Mouse (Mus musculus) forebrain, embryonic 16.5 days (tissue): Measurements from ENCODE around the gene Cep170. TPM values are rescaled to one million over a fixed set of nuclear protein-coding genes. Genes with fewer than 3 reads are reported as not detected.

Experiments used
- ATAC-seq: fragments of 200-750 bp; cut with Nextera tagmentation; 2 replicates; pipeline ENCODE4 v1.8.0; 2017; ENCODE audit warnings: mild to moderate bottlenecking, moderate library complexity
- H3K27ac ChIP-seq: fragments of 300-500 bp; sonication (generic); 2 replicates; pipeline ENCODE4 v1.5.1; 2014; ENCODE audit warnings: low read length, control low read depth
- H3K27me3 ChIP-seq: fragments of 300-500 bp; sonication (generic); replicated peaks from 2 replicates; pipeline ENCODE4 v1.6.1; 2014; ENCODE audit warnings: low read length; ENCODE audit not compliant: control insufficient read depth, insufficient read depth
- H3K36me3 ChIP-seq: fragments of 300-500 bp; sonication (generic); 2 replicates; pipeline ENCODE4 v1.6.1; 2014; ENCODE audit not compliant: control insufficient read depth, insufficient read depth
- H3K4me1 ChIP-seq: fragments of 300-500 bp; sonication (generic); replicated peaks from 2 replicates; pipeline ENCODE4 v1.6.1; 2014; ENCODE audit warnings: low read length; ENCODE audit not compliant: control insufficient read depth, insufficient read depth
- H3K4me2 ChIP-seq: fragments of 300-500 bp; sonication (generic); 2 replicates; pipeline ENCODE4 v1.6.1; 2014; ENCODE audit warnings: mild to moderate bottlenecking, low read length, control low read depth
- H3K4me3 ChIP-seq: fragments of 300-500 bp; sonication (generic); replicated peaks from 2 replicates; pipeline ENCODE4 v1.5.1; 2014; ENCODE audit warnings: mild to moderate bottlenecking, low read length, control low read depth
- H3K9ac ChIP-seq: fragments of 300-500 bp; sonication (generic); replicated peaks from 2 replicates; pipeline ENCODE4 v1.6.1; 2014; ENCODE audit warnings: low read depth, low read length, control low read depth
- H3K9me3 ChIP-seq: fragments of 300-500 bp; sonication (generic); 2 replicates; pipeline ENCODE4 v1.6.1; 2016; ENCODE audit warnings: low read length; ENCODE audit not compliant: control insufficient read depth
- WGBS: fragments of 180-500 bp; shearing (Covaris S2); extraction: QIAGEN DNeasy Blood & Tissue Kit; methylation state at CpG from one replicate; pipeline ENCODE4 v1.1.7; 2014; 5-methylcytosine and 5-hydroxymethylcytosine counted together
- polyA plus RNA-seq: library from polyadenylated mRNA; unstranded; fragments of >200 nt; fragmentation: Nextera tagmentation; extraction: Ambion mirVana; gene quantifications from 2 replicates; pipeline ENCODE4 v1.2.1, GENCODE M21; 2015

Gene Cep170
- polyA plus RNA-seq, 1 experiment from 2014 or later, result 152 TPM

DNA sequence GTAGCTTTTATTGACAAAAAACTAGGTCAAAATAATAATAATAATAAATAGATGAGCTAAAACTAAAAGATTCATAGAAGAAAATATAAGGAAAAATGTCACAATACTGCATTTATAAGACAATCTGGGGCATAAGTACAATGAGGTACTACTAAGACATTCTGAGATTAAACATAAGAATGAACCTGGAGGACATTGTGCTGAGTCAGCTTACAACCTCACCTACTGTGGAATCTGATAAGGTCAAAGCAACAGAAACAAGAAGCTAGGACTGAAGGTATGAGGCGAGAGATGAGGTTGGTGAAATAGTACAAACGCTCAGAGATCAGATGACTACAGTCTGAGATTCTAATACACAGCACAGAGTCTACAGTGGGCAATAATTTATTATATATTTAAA is 86.5 kb downstream of the Cep170 start:
- Histone ChIP-seq H3K4me1 (no peaks in the 10 kb centered on the region), H3K9me3 (no peaks in the 10 kb centered on the region), H3K9ac (no peak overlapping the region), H3K27ac (no peak overlapping the region), H3K4me2 (no peak overlapping the region), H3K36me3 (peaks cover 13% of the 10 kb centered on the region), H3K27me3 (no peaks in the 10 kb centered on the region), H3K4me3 (no peak overlapping the region)
- ATAC-seq, result no peak
- WGBS, result 97% methylated on average over 2 of the region's 2 CpGs

DNA sequence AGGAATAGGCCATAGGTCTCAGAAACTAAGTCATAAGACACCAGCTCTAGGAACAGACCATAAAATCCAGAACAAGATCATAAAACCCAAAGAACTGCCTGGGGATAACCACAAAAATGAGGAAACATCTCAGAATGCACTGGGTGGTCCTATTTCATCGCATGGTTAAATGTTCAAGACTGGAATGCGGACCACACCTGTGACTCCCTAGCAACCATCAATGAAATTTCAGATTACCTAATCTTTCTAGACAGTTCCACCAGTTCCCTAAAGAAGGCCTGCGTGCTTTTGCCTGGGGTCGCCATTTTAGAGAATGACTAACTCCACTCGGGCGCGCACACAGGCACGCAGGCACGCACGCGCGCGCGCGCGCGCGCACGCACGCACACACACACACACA is 89.1 kb downstream of the Cep170 start:
- Histone ChIP-seq H3K4me3 (no peak overlapping the region), H3K36me3 (no peaks in the 10 kb centered on the region), H3K4me1 (no peaks in the 10 kb centered on the region), H3K9ac (no peak overlapping the region), H3K4me2 (no peak overlapping the region), H3K9me3 (no peaks in the 10 kb centered on the region), H3K27ac (no peak overlapping the region), H3K27me3 (no peaks in the 10 kb centered on the region)
- ATAC-seq, result no peak
- 92% methylated on average over 20 of the region's 20 CpGs for WGBS

DNA sequence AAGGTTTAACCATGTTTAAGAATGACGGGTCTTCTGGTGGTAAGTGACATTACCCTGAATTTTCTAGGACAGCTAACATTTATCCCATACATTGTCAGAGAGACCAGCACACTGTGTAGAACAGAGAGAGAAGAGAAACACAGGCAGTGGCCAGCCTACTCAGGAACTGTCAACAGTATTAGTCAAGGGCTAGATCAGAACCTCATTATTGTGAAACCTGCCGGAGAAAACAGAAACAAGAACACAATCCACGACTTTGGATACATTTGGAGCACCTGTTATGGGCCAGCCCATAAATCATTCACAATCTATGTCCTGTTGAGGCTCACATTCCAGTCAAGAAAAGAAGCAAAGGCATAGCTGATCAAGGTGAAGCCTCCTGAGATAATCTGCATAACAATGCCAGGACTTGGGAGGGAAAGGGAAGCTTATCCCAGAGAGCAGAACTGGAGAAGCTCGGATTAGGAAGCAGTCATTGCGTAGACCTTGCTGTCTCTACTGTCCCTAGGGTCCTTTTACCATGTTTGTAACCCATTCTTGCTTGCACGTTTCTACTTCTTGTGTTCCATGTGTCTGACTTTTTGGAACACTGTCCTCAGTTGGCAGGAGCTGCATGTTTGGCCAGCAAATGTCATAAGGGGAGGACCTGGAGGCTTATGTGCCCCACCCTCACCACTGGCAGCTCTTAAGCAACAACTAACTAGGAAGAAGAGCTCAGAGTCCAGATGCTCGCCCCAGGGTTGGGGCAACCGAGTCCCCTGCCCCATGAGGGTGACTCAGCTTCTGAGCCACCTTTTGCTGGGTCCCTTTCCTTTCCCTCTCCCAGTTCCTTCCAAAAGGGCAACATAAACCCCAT is 89.8 kb downstream of the Cep170 start:
- Histone ChIP-seq H3K27ac (no peak overlapping the region), H3K36me3 (no peaks in the 10 kb centered on the region)

DNA sequence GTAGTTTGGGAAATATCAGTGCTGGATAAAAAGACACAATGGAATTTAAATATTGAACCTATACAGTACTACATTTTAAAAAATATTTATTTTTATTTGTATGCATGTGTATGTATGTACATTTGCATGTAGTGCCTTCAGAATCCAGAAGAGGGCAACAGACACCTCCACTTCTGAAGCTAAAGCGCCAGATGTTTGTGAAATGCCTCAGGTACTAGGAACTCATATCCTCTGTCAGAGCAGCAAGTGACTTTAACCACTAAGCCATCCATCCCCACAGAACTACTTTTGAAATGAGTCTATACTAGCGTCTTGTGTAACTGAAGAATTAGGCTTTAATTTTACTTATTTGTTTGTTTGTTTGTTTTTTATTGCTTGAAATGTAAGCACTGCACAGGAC is 101.4 kb downstream of the Cep170 start:
- ATAC-seq, result no peak
- H3K4me3 ChIP-seq, result no peak overlapping the region
- WGBS, result 48% methylated on average over 2 of the region's 2 CpGs
- H3K36me3 ChIP-seq, result no peaks in the 10 kb centered on the region
- no peaks in the 10 kb centered on the region for H3K4me1 ChIP-seq
- no peak overlapping the region for H3K4me2 ChIP-seq
- no peak overlapping the region for H3K9ac ChIP-seq
- H3K27me3 ChIP-seq, result no peaks in the 10 kb centered on the region
- no peaks in the 10 kb centered on the region for H3K9me3 ChIP-seq
- H3K27ac ChIP-seq, result no peak overlapping the region

More for the DNA sequence above, 89.8 kb downstream of the Cep170 start:
- H3K9ac ChIP-seq, result no peak overlapping the region
- no peak for ATAC-seq
- no peaks in the 10 kb centered on the region for H3K27me3 ChIP-seq
- no peaks in the 10 kb centered on the region for H3K9me3 ChIP-seq
- WGBS, result 84% methylated on average over 8 of the region's 8 CpGs
- no peak overlapping the region for H3K4me3 ChIP-seq
- no peaks in the 10 kb centered on the region for H3K4me1 ChIP-seq
- H3K4me2 ChIP-seq, result no peak overlapping the region

DNA sequence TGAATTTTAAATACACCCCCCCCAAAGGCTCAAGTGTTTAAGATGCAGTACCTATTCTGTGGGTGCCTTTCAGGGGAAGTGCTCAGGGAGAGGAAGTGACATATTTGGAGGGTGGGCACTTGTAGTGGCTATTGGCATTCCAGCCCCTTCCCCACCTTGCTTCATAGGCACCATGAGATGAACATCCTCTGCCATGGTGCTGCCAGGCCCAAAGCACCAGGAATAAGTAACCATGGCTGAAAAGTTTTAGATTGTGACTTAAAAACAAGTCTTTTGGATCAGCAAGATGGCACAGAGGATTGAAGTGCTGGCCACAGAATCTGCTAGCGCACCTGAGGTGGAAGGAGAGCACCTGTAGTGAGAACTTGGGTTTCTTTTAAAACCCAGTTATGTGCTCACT is 113.6 kb downstream of the Cep170 start:
- Histone ChIP-seq H3K4me2 (no peak overlapping the region), H3K27me3 (no peaks in the 10 kb centered on the region), H3K27ac (no peak overlapping the region), H3K9ac (no peak overlapping the region), H3K9me3 (no peaks in the 10 kb centered on the region), H3K4me3 (no peak overlapping the region), H3K36me3 (no peaks in the 10 kb centered on the region), H3K4me1 (no peaks in the 10 kb centered on the region)
- no peak for ATAC-seq
- WGBS, result 97% methylated on average over 1 of the region's 1 CpGs

DNA sequence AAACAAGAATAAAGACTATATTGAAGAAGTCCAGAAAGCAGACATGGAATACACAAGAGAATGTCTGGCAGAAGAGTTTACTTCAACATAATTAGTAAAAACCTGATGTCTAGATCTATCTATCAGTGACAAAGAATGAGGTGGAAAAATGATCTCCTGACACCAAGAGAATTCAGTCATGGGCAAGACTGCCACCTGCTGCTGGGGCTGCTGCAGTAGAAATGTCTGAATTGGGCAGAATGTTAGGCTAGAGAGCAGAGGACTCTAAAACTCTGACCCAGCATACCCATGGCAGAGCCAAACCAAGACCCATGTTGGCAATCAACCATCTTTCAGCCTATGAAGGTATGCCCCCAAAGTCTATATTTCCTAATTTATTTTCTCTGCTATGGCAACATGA is 114.1 kb downstream of the Cep170 start:
- H3K9ac ChIP-seq, result no peak overlapping the region

DNA sequence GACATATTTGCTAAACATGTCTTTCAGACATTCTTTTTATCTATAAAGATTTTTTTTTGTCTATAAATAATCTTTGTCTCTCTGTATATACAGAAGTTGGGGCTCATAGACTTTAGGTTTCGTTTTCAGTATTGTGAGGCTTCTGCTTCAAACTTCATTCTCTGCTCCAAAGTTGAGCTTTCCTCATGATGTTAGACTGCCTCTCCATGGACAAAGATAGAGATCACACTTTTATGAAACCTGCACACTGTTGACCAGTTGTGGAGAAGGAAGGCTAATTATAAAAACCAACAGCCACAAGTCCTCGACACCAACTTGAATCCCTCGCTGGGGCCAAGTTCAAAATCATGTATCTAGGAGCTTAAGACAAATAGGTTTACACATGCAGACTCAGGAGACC is 115.2 kb downstream of the Cep170 start:
- WGBS, result 75% methylated on average over 3 of the region's 3 CpGs

More for the DNA sequence above, 114.1 kb downstream of the Cep170 start:
- H3K4me3 ChIP-seq, result no peak overlapping the region
- no peak for ATAC-seq
- no peaks in the 10 kb centered on the region for H3K4me1 ChIP-seq
- H3K9me3 ChIP-seq, result no peaks in the 10 kb centered on the region
- H3K27ac ChIP-seq, result no peak overlapping the region
- H3K27me3 ChIP-seq, result no peaks in the 10 kb centered on the region
- H3K36me3 ChIP-seq, result no peaks in the 10 kb centered on the region
- no peak overlapping the region for H3K4me2 ChIP-seq

DNA sequence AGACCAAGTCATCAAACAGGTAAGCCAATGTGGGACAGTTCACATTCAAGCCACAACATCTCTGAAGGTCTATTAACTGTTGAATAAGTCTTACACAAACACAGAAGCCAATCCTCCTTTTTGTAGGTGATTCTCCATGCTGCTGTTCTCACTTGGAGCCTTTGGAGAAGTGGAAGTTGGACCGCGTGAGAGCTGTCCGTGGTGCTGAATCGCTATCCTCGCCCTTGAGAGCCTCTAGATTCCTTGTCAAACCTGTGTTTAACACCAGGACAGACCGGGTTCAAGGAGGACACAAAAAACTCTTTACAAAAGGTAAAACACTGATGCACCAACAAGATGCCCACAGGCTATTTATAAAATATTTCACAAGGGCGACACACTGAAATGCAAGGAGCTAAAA is 116.8 kb downstream of the Cep170 start:
- H3K27ac ChIP-seq, result no peak overlapping the region
- H3K27me3 ChIP-seq, result no peaks in the 10 kb centered on the region
- ATAC-seq, result no peak
- H3K4me2 ChIP-seq, result no peak overlapping the region
- no peaks in the 10 kb centered on the region for H3K9me3 ChIP-seq
- H3K4me1 ChIP-seq, result no peaks in the 10 kb centered on the region
- no peak overlapping the region for H3K4me3 ChIP-seq
- no peak overlapping the region for H3K9ac ChIP-seq
- H3K36me3 ChIP-seq, result no peaks in the 10 kb centered on the region
- 23% methylated on average over 7 of the region's 7 CpGs for WGBS

More for the DNA sequence above, 115.2 kb downstream of the Cep170 start:
- H3K4me1 ChIP-seq, result no peaks in the 10 kb centered on the region
- no peaks in the 10 kb centered on the region for H3K9me3 ChIP-seq
- H3K27ac ChIP-seq, result no peak overlapping the region
- H3K27me3 ChIP-seq, result no peaks in the 10 kb centered on the region
- no peak overlapping the region for H3K4me2 ChIP-seq
- H3K4me3 ChIP-seq, result no peak overlapping the region
- no peak overlapping the region for H3K9ac ChIP-seq
- ATAC-seq, result 0 out of 2 replicates have a peak, but pooled peaks have one; percentile 40
- no peaks in the 10 kb centered on the region for H3K36me3 ChIP-seq

DNA sequence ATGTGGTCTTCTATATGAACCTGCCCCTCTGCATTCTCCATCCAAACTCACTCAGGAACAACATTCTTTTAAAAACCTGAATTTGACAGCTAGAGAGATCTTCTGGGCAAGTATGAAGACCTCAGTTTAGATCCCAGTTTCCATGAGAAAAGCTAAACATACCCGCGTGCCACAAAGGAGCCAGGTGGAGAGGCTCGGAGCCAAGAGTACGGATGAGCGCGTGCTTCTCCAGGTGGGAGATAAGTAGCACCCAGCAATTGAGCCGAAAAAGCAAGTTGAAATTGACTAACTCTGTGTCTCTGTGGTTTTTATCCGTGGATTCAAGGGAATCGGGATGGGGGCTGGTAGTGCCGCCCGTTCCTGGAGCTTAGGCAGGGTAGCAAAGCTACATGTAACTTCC is 122.8 kb downstream of the Cep170 start:
- no peaks in the 10 kb centered on the region for H3K27me3 ChIP-seq
- no peak for ATAC-seq

More for the DNA sequence above, 122.8 kb downstream of the Cep170 start:
- Histone ChIP-seq H3K4me2 (no peak overlapping the region), H3K4me3 (no peak overlapping the region), H3K27ac (no peak overlapping the region), H3K36me3 (no peaks in the 10 kb centered on the region), H3K9me3 (no peaks in the 10 kb centered on the region), H3K4me1 (no peaks in the 10 kb centered on the region), H3K9ac (no peak overlapping the region)
- 95% methylated on average over 11 of the region's 11 CpGs for WGBS
